Mouse (Mus musculus) heart, embryonic 11.5 days (tissue): ENCODE data around the gene Arhgef19. TPM values are rescaled to one million over a fixed set of nuclear protein-coding genes. Genes with fewer than 3 reads are reported as not detected.

Source experiments
- ATAC-seq: fragments of 200-750 bp; cut with Nextera tagmentation; replicated peaks from 2 replicates; pipeline ENCODE4 v1.8.0; 2017; ENCODE audit warnings: moderate library complexity; ENCODE audit not compliant: insufficient number of reproducible peaks, low FRiP score, low TSS enrichment
- H3K27ac ChIP-seq: fragments of 300-500 bp; sonication (generic); 2 replicates; pipeline ENCODE4 v1.5.1; 2014; ENCODE audit warnings: mild to moderate bottlenecking, low read depth, low read length
- H3K27me3 ChIP-seq: fragments of 300-500 bp; sonication (generic); 2 replicates; pipeline ENCODE4 v1.6.1; 2014; ENCODE audit warnings: mild to moderate bottlenecking, low read length, mixed read lengths; ENCODE audit not compliant: control insufficient read depth, insufficient read depth
- H3K36me3 ChIP-seq: fragments of 300-500 bp; sonication (generic); 2 replicates; pipeline ENCODE4 v1.6.1; 2014; ENCODE audit warnings: mild to moderate bottlenecking, low read length, moderate library complexity, mixed read lengths; ENCODE audit not compliant: control insufficient read depth, insufficient read depth
- H3K4me1 ChIP-seq: fragments of 300-500 bp; sonication (generic); 2 replicates; pipeline ENCODE4 v1.6.1; 2014; ENCODE audit warnings: low read length; ENCODE audit not compliant: control insufficient read depth, insufficient read depth
- H3K4me2 ChIP-seq: fragments of 300-500 bp; sonication (generic); 2 replicates; pipeline ENCODE4 v1.6.1; 2014; ENCODE audit warnings: mild to moderate bottlenecking, moderate library complexity
- H3K4me3 ChIP-seq: fragments of 300-500 bp; sonication (generic); 2 replicates; pipeline ENCODE4 v1.5.1; 2014; ENCODE audit warnings: low read depth, low read length
- H3K9ac ChIP-seq: fragments of 300-500 bp; sonication (generic); 2 replicates; pipeline ENCODE4 v1.6.1; 2014; ENCODE audit warnings: mild to moderate bottlenecking, low read depth, low read length, moderate library complexity
- H3K9me3 ChIP-seq: fragments of 300-500 bp; sonication (generic); replicated peaks from 2 replicates; pipeline ENCODE4 v1.6.1; 2016; ENCODE audit warnings: low read length; ENCODE audit not compliant: control insufficient read depth
- WGBS: fragments of 180-500 bp; shearing (Covaris S2); extraction: QIAGEN DNeasy Blood & Tissue Kit; methylation state at CpG from one replicate; pipeline ENCODE4 v1.1.7; 2014; ENCODE audit not compliant: insufficient replicate concordance; 5-methylcytosine and 5-hydroxymethylcytosine counted together
- polyA plus RNA-seq: library from polyadenylated mRNA; unstranded; fragments of >200 nt; fragmentation: Nextera tagmentation; extraction: Ambion mirVana; gene quantifications from 2 replicates; pipeline ENCODE4 v1.2.1, GENCODE M21; 2014

Gene Arhgef19
- polyA plus RNA-seq, 1 experiment from 2014 or later: 1.3 TPM

GRCm38 (mm10) chr4:141207081-141207480 lies 32.2 kb upstream of the Arhgef19 start:
- no peak for ATAC-seq
- WGBS: 86% methylated on average over 5 of the region's 5 CpGs
- no peak overlapping the region for H3K27ac ChIP-seq
- H3K4me1 ChIP-seq: 0 out of 2 replicates have a peak, but pooled peaks cover 3% of the 10 kb centered on the region
- no peaks in the 10 kb centered on the region for H3K9me3 ChIP-seq
- H3K9ac ChIP-seq: no peak overlapping the region
- no peak overlapping the region for H3K4me3 ChIP-seq
- no peak overlapping the region for H3K4me2 ChIP-seq
- no peaks in the 10 kb centered on the region for H3K36me3 ChIP-seq
- H3K27me3 ChIP-seq: no peaks in the 10 kb centered on the region

GRCm38 (mm10) chr4:141210524-141211219 lies 28.6 kb upstream of the Arhgef19 start:
- no peaks in the 10 kb centered on the region for H3K36me3 ChIP-seq
- WGBS: 66% methylated on average over 14 of the region's 14 CpGs
- H3K9ac ChIP-seq: peak overlapping the region; percentile 62
- H3K4me2 ChIP-seq: peak overlapping the region; percentile 57
- H3K4me3 ChIP-seq: peak overlapping the region; percentile 31
- H3K4me1 ChIP-seq: 0 out of 2 replicates have a peak, but pooled peaks cover 5% of the 10 kb centered on the region
- H3K27ac ChIP-seq: peak overlapping the region; percentile 57; the same call in 1 of the 2 replicates
- H3K27me3 ChIP-seq: no peaks in the 10 kb centered on the region
- no peaks in the 10 kb centered on the region for H3K9me3 ChIP-seq
- ATAC-seq: no peak; the same call in 1 of the 2 replicates

- Histone ChIP-seq H3K27me3 (no peaks in the 10 kb centered on the region), H3K9me3 (no peaks in the 10 kb centered on the region), H3K4me3 (no peak overlapping the region), H3K4me1 (0 out of 2 replicates have a peak, but pooled peaks cover 5% of the 10 kb centered on the region), H3K36me3 (no peaks in the 10 kb centered on the region), H3K4me2 (no peak overlapping the region), H3K9ac (no peak overlapping the region), H3K27ac (no peak overlapping the region)
- WGBS: 90% methylated on average over 4 of the region's 4 CpGs
- no peak for ATAC-seq
Measured at GRCm38 (mm10) chr4:141211646-141212045, 27.7 kb upstream of the Arhgef19 start.

- H3K4me1 ChIP-seq: 0 out of 2 replicates have a peak, but pooled peaks cover 5% of the 10 kb centered on the region
- H3K36me3 ChIP-seq: no peaks in the 10 kb centered on the region
- no peak overlapping the region for H3K4me2 ChIP-seq
- no peak overlapping the region for H3K27ac ChIP-seq
- no peak for ATAC-seq
- H3K9me3 ChIP-seq: no peaks in the 10 kb centered on the region
- no peaks in the 10 kb centered on the region for H3K27me3 ChIP-seq
- no peak overlapping the region for H3K4me3 ChIP-seq
- WGBS: 83% methylated on average over 9 of the region's 9 CpGs
- H3K9ac ChIP-seq: no peak overlapping the region
Measured at GRCm38 (mm10) chr4:141212892-141213291, 26.4 kb upstream of the Arhgef19 start.

GRCm38 (mm10) chr4:141213342-141213741 lies 26.0 kb upstream of the Arhgef19 start:
- H3K36me3 ChIP-seq: no peaks in the 10 kb centered on the region
- no peak overlapping the region for H3K27ac ChIP-seq
- H3K9me3 ChIP-seq: no peaks in the 10 kb centered on the region
- WGBS: 51% methylated on average over 2 of the region's 2 CpGs
- H3K4me1 ChIP-seq: 0 out of 2 replicates have a peak, but pooled peaks cover 5% of the 10 kb centered on the region
- H3K4me2 ChIP-seq: peak overlapping the region; percentile 97
- H3K27me3 ChIP-seq: no peaks in the 10 kb centered on the region
- H3K9ac ChIP-seq: peak overlapping the region; percentile 24
- H3K4me3 ChIP-seq: peak overlapping the region; percentile 54
- no peak for ATAC-seq

GRCm38 (mm10) chr4:141213770-141214336 lies 25.4 kb upstream of the Arhgef19 start, which contains the start of gene Rsg1:
TSS of gene Rsg1 (plus strand) at chr4:141213956.
- 0 out of 2 replicates have a peak, but pooled peaks cover 5% of the 10 kb centered on the region for H3K4me1 ChIP-seq
- peak within 1 kb of the TSS; percentile 69 for H3K9ac ChIP-seq
- no peak within 1 kb of the TSS for H3K27ac ChIP-seq
- H3K27me3 ChIP-seq: no peaks in the 10 kb centered on the region
- H3K9me3 ChIP-seq: no peaks in the 10 kb centered on the region
- peak; percentile 63; the same call in 1 of the 2 replicates for ATAC-seq
- peak within 1 kb of the TSS; percentile 54 for H3K4me3 ChIP-seq
- WGBS: under 1% methylated on average over 24 of the region's 24 CpGs
- H3K4me2 ChIP-seq: peak within 1 kb of the TSS; percentile 97
- no peaks in the 10 kb centered on the region for H3K36me3 ChIP-seq

GRCm38 (mm10) chr4:141214337-141214851 lies 24.9 kb upstream of the Arhgef19 start:
- Histone ChIP-seq H3K4me3 (peak overlapping the region; percentile 54), H3K27ac (no peak overlapping the region)
- 4% methylated on average over 16 of the region's 16 CpGs for WGBS

GRCm38 (mm10) chr4:141219583-141220213 lies 19.6 kb upstream of the Arhgef19 start:
- H3K27ac ChIP-seq: no peak overlapping the region
- WGBS: 86% methylated on average over 20 of the region's 20 CpGs
- H3K9me3 ChIP-seq: no peaks in the 10 kb centered on the region
- no peak overlapping the region for H3K4me2 ChIP-seq
- H3K4me3 ChIP-seq: no peak overlapping the region
- no peaks in the 10 kb centered on the region for H3K4me1 ChIP-seq
- no peaks in the 10 kb centered on the region for H3K27me3 ChIP-seq
- H3K36me3 ChIP-seq: no peaks in the 10 kb centered on the region
- no peak for ATAC-seq
- H3K9ac ChIP-seq: no peak overlapping the region

More at GRCm38 (mm10) chr4:141214337-141214851, 24.9 kb upstream of the Arhgef19 start:
- Histone ChIP-seq H3K4me1 (0 out of 2 replicates have a peak, but pooled peaks cover 5% of the 10 kb centered on the region), H3K4me2 (peak overlapping the region; percentile 97), H3K27me3 (no peaks in the 10 kb centered on the region), H3K9me3 (no peaks in the 10 kb centered on the region), H3K36me3 (no peaks in the 10 kb centered on the region), H3K9ac (peak overlapping the region; percentile 69)
- no peak for ATAC-seq
